In the genomic region with DNA sequence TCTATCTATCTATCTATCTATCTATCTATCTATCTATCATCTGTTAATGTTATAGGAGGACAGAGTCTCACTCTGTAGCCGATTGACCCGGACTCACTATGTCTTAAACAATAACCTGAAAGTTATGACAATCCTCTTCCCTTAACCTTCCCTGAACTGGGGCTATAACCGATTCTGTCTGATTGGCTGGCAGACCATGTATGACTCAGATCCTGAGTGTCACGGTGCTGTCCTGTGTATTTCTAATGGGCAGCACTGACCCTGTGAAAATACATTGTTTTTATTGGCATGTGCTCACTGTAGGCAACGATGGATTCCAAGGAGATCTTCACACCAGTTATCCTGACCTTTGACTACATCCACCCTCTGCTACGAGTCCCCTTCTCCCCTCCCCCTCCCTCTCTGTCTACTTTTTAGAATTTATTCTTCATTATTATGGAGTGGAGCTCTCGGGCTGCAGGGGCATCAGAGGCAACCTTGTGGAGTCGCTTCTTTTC, we compare ENCODE assay signal across 35 mouse cellular contexts. TPM values are rescaled to one million over a fixed set of nuclear protein-coding genes. Genes with fewer than 3 reads are reported as not detected.
DNase-seq lines count a peak whose midpoint lies in the region; TF ChIP-seq lines count a peak whose summit lies in the region.
"Had no signal": no experiment of that assay in that cellular context is flagged by ENCODE, and none has a peak within 500 bp of the region (broad histone marks: within the 10 kb centered on the region; RNA-seq: fewer than 3 reads in every experiment).

No protein-coding gene starts in this region.

- no peaks in the 10 kb centered on the region; a peak in 1 of 4 replicates for H3K4me1 ChIP-seq in MEL (ENCODE audit: control insufficient read depth in 1 of 2, insufficient read depth in 2 of 2, low read length in 2 of 2)
- H3K4me1 ChIP-seq in brown adipose tissue, adult 24 weeks (ENCODE audit: control insufficient read depth, insufficient read depth, insufficient read length, low read length): peaks cover 8% of the 10 kb centered on the region
- H3K4me1 ChIP-seq: embryonic facial prominence, embryonic 12.5 days; embryonic facial prominence, embryonic 15.5 days; forebrain, embryonic 15.5 days; heart, embryonic 12.5 days; heart, embryonic 15.5 days; hindbrain, embryonic 13.5 days; intestine, embryonic 15.5 days had no signal

- H3K27ac ChIP-seq in MEL (ENCODE audit: control insufficient read depth, low read depth, low read length): no peak overlapping the region
- H3K27ac ChIP-seq in brown adipose tissue, adult 24 weeks (replicated peaks; ENCODE audit: low read depth, low read length): peak overlapping the region; percentile 97
- H3K27ac ChIP-seq: embryonic facial prominence, embryonic 12.5 days; embryonic facial prominence, embryonic 15.5 days; forebrain, embryonic 12.5 days; forebrain, embryonic 15.5 days; heart, embryonic 15.5 days; hindbrain, embryonic 10.5 days; hindbrain, embryonic 13.5 days; intestine, embryonic 15.5 days had no signal

- TF ChIP-seq RAD21 in MEL (IDR thresholded peaks at IDR 0.05; ENCODE audit: low read depth, low read length): no peak

- 0 out of 4 replicates have a peak, but pooled peaks cover 2% of the 10 kb centered on the region in 2 experiments for H3K27me3 ChIP-seq in MEL (ENCODE audit: control insufficient read depth in 1 of 2, insufficient read depth in 2 of 2, low read length in 2 of 2)
- H3K27me3 ChIP-seq: CH12.LX; embryonic facial prominence, embryonic 12.5 days; embryonic facial prominence, embryonic 15.5 days; forebrain, embryonic 15.5 days; heart, embryonic 15.5 days; intestine, embryonic 15.5 days had no signal

- no peak for TF ChIP-seq EP300 in MEL (IDR thresholded peaks at IDR 0.05; ENCODE audit: low read depth in 1 of 2, low read length in 2 of 2)

- H3K9ac ChIP-seq in MEL (ENCODE audit: control insufficient read depth, low read depth, low read length, poor library complexity, severe bottlenecking): no peak overlapping the region
- H3K9ac ChIP-seq: embryonic facial prominence, embryonic 12.5 days; embryonic facial prominence, embryonic 15.5 days; forebrain, embryonic 12.5 days; forebrain, embryonic 15.5 days; heart, embryonic 12.5 days; heart, embryonic 15.5 days; hindbrain, embryonic 13.5 days; intestine, embryonic 15.5 days had no signal

- no peak overlapping the region for H3K4me3 ChIP-seq in MEL (ENCODE audit: control insufficient read depth in 1 of 2, insufficient read depth in 1 of 2, low read depth in 2 of 2, low read length in 2 of 2)
- H3K4me3 ChIP-seq in brown adipose tissue, adult 24 weeks (ENCODE audit: insufficient read depth, low read depth, low read length): no peak overlapping the region
- H3K4me3 ChIP-seq: embryonic facial prominence, embryonic 12.5 days; embryonic facial prominence, embryonic 15.5 days; forebrain, embryonic 12.5 days; forebrain, embryonic 15.5 days; heart, embryonic 12.5 days; heart, embryonic 15.5 days; hindbrain, embryonic 10.5 days; hindbrain, embryonic 13.5 days; intestine, embryonic 15.5 days had no signal

- H3K79me2 ChIP-seq in MEL (ENCODE audit: control insufficient read depth, insufficient read depth, low read length, poor library complexity): no peaks in the 10 kb centered on the region

- no peak for TF ChIP-seq POLR2A in MEL (IDR thresholded peaks at IDR 0.05; ENCODE audit: control insufficient read depth in 1 of 2, insufficient read depth in 1 of 2, low read depth in 1 of 2, low read length in 2 of 2, poor library complexity in 1 of 2)

- no peaks in the 10 kb centered on the region for H3K9me3 ChIP-seq in MEL (replicated peaks; ENCODE audit: insufficient read depth, low read length)
- H3K9me3 ChIP-seq: embryonic facial prominence, embryonic 12.5 days; embryonic facial prominence, embryonic 15.5 days; forebrain, embryonic 12.5 days; forebrain, embryonic 15.5 days; G1E; heart, embryonic 12.5 days; heart, embryonic 15.5 days; hindbrain, embryonic 10.5 days; hindbrain, embryonic 13.5 days; intestine, embryonic 15.5 days had no signal

- no peaks in the 10 kb centered on the region for H3K36me3 ChIP-seq in MEL (ENCODE audit: control insufficient read depth in 1 of 2, insufficient read depth in 2 of 2, low read length in 2 of 2)
- H3K36me3 ChIP-seq: embryonic facial prominence, embryonic 12.5 days; embryonic facial prominence, embryonic 15.5 days; forebrain, embryonic 12.5 days; forebrain, embryonic 15.5 days; G1E; heart, embryonic 12.5 days; heart, embryonic 15.5 days; hindbrain, embryonic 10.5 days; hindbrain, embryonic 13.5 days; intestine, embryonic 15.5 days had no signal

- TF ChIP-seq CTCF in MEL (IDR thresholded peaks at IDR 0.05 in 2 of 3, conservative IDR thresholded peaks at IDR 0.05 in 1 of 3; ENCODE audit: control insufficient read depth in 1 of 3, insufficient read depth in 1 of 3, low read depth in 2 of 3, low read length in 3 of 3, poor library complexity in 1 of 3, severe bottlenecking in 1 of 3): no peak

- peak; percentile 1 for DNase-seq in cerebellum, adult 11-12 months
- no peak for DNase-seq in cerebellum, postnatal 14 days
- DNase-seq in heart, adult 11 months: peak; percentile 82
- DNase-seq in heart, adult 9 months (ENCODE audit: low spot score in 2 of 2): no peak
- DNase-seq in MEL (ENCODE audit: low read depth, low spot score): no peak
- DNase-seq in frontal cortex, adult 2 months (ENCODE audit: extremely low spot score in 1 of 2, low spot score in 1 of 2): no peak
- no peak for DNase-seq in lung, adult 18-20 months
- DNase-seq: adrenal gland, postnatal 36 days; B cell, adult 2 months; cerebellum, adult 18-20 months; cerebellum, adult 9-10 months; cerebellum, postnatal 25 days; gastrocnemius, postnatal 25 days; heart, postnatal 10 days; heart, postnatal 36 days; kidney, adult 18-20 months; kidney, adult 9 months had no signal

TF ChIP-seq in MEL, 35 proteins besides CTCF, POLR2A, EP300 and RAD21:
- peak; percentile 20; the same call in 1 of the 2 replicates for TF ChIP-seq GATA1 (IDR thresholded peaks at IDR 0.05; ENCODE audit: low read depth, low read length)
- no peak for TF ChIP-seq ELF1 (IDR thresholded peaks at IDR 0.05; ENCODE audit: low read depth, low read length)

RNA-seq across cellular contexts. Expression of a gene that starts 15.7 kb away (rescaled TPM):
- not detected in 2 replicates for total RNA-seq in MEL (2012; rRNA removed)
- polyA plus RNA-seq in MEL (2012; ENCODE audit: insufficient read depth in 1 of 2, insufficient read length in 2 of 2, low read depth in 1 of 2, low replicate concordance in 2 of 2, missing spikeins in 1 of 2): not detected
- not detected in 2 replicates for polyA plus RNA-seq in brown adipose tissue, adult 24 weeks (2012; ENCODE audit: insufficient read depth, insufficient read length, missing spikeins)
- 0.53 TPM in 1 of 2 replicates, not detected in the other for polyA plus RNA-seq in frontal cortex, adult 2 months (2012; rRNA removed)
- total RNA-seq: adrenal gland, adult 18-20 months; adrenal gland, postnatal 36 days; CH12.LX; common myeloid progenitor, adult 5-6 weeks; G1E; gastrocnemius, adult 8-10 months; gastrocnemius, postnatal 25 days; granulocyte monocyte progenitor cell, adult 5-6 weeks; heart, adult 8-10 months; heart, postnatal 10 days; heart, postnatal 36 days had no signal
- polyA plus RNA-seq: activated CD4-positive, CD25-positive, alpha-beta regulatory T cell, adult 4 months; embryonic facial prominence, embryonic 12.5 days; embryonic facial prominence, embryonic 15.5 days; forebrain, embryonic 12.5 days; forebrain, embryonic 15.5 days; G1E; heart, embryonic 12.5 days; heart, embryonic 15.5 days; hindbrain, embryonic 10.5 days; hindbrain, embryonic 13.5 days; intestine, embryonic 15.5 days had no signal

RNA-seq across cellular contexts. Expression of a gene that starts 18.3 kb away (rescaled TPM):
- total RNA-seq in MEL (2012; rRNA removed): 1.7 TPM in 2 replicates
- polyA plus RNA-seq in MEL (2012; ENCODE audit: insufficient read depth in 1 of 2, insufficient read length in 2 of 2, low read depth in 1 of 2, low replicate concordance in 2 of 2, missing spikeins in 1 of 2): under 1 TPM in 1 of 2 experiments, not detected in 1; 0.50 TPM
- polyA plus RNA-seq in brown adipose tissue, adult 24 weeks (2012; ENCODE audit: insufficient read depth, insufficient read length, missing spikeins): 50.7 and 63.7 TPM in 2 replicates
- 130 and 142 TPM in 2 replicates for polyA plus RNA-seq in frontal cortex, adult 2 months (2012; rRNA removed)
- total RNA-seq: common myeloid progenitor, adult 5-6 weeks; granulocyte monocyte progenitor cell, adult 5-6 weeks had no signal
- polyA plus RNA-seq: activated CD4-positive, CD25-positive, alpha-beta regulatory T cell, adult 4 months had no signal

RNA-seq across cellular contexts. Expression of a gene that starts 23.5 kb away (rescaled TPM):
- 255 and 257 TPM in 2 replicates for total RNA-seq in MEL (2012; rRNA removed)
- polyA plus RNA-seq in MEL (2012; ENCODE audit: insufficient read depth in 1 of 2, insufficient read length in 2 of 2, low read depth in 1 of 2, low replicate concordance in 2 of 2, missing spikeins in 1 of 2): 100 to 1,000 TPM; 265 to 540 TPM
- 46.4 and 53.3 TPM in 2 replicates for polyA plus RNA-seq in brown adipose tissue, adult 24 weeks (2012; ENCODE audit: insufficient read depth, insufficient read length, missing spikeins)
- polyA plus RNA-seq in frontal cortex, adult 2 months (2012; rRNA removed): 84.5 and 85.1 TPM in 2 replicates

RNA-seq across cellular contexts. Expression of a gene that starts 31.4 kb away (rescaled TPM):
- total RNA-seq in MEL (2012; rRNA removed): 1.6 and 2.3 TPM in 2 replicates
- polyA plus RNA-seq in MEL (2012; ENCODE audit: insufficient read depth in 1 of 2, insufficient read length in 2 of 2, low read depth in 1 of 2, low replicate concordance in 2 of 2, missing spikeins in 1 of 2): not detected
- not detected in 2 replicates for polyA plus RNA-seq in brown adipose tissue, adult 24 weeks (2012; ENCODE audit: insufficient read depth, insufficient read length, missing spikeins)
- 35.1 and 44.5 TPM in 2 replicates for polyA plus RNA-seq in frontal cortex, adult 2 months (2012; rRNA removed)
- total RNA-seq: common myeloid progenitor, adult 5-6 weeks; gastrocnemius, adult 8-10 months; gastrocnemius, postnatal 25 days; heart, adult 8-10 months; heart, postnatal 10 days; heart, postnatal 36 days had no signal
- polyA plus RNA-seq: activated CD4-positive, CD25-positive, alpha-beta regulatory T cell, adult 4 months; G1E; heart, embryonic 12.5 days; heart, embryonic 15.5 days had no signal

RNA-seq across cellular contexts. Expression of a gene that starts 34.5 kb away (rescaled TPM):
- total RNA-seq in MEL (2012; rRNA removed): 0.12 and 0.13 TPM in 2 replicates
- under 1 TPM in 1 of 2 experiments, not detected in 1; 0.15 TPM for polyA plus RNA-seq in MEL (2012; ENCODE audit: insufficient read depth in 1 of 2, insufficient read length in 2 of 2, low read depth in 1 of 2, low replicate concordance in 2 of 2, missing spikeins in 1 of 2)
- not detected in 2 replicates for polyA plus RNA-seq in brown adipose tissue, adult 24 weeks (2012; ENCODE audit: insufficient read depth, insufficient read length, missing spikeins)
- 1.4 and 1.9 TPM in 2 replicates for polyA plus RNA-seq in frontal cortex, adult 2 months (2012; rRNA removed)
- total RNA-seq: common myeloid progenitor, adult 5-6 weeks had no signal

Comparison
In these comparisons a context has a peak if more than half of its experiments do, and no peak if none do; other contexts are left out.
1. DNase-seq: peak in cerebellum, adult 11-12 months (single experiment) and heart, adult 11 months (single experiment); none in cerebellum, postnatal 14 days (0 of 2), heart, adult 9 months (0 of 2), MEL (single experiment), frontal cortex, adult 2 months (0 of 2) and lung, adult 18-20 months (0 of 2).
2. RNA of a gene that starts 18.3 kb away (polyA plus RNA-seq): 130 to 142 TPM in frontal cortex, adult 2 months and 50.7 to 63.7 TPM in brown adipose tissue, adult 24 weeks; 0.50 TPM in MEL; every median in the first group is over 10 times any median in the second.